Mouse (Mus musculus) limb, embryonic 12.5 days (tissue): ENCODE measurements at regions not wholly inside any gene's neighbourhood (a gene's known extent, or its start where the extent isn't known, plus 50 kb on each side); places are given as distances from the start of the nearest gene placed in this dataset.
A peak's percentile ranks its signal among the peaks of the same experiment; 100 is the strongest.

Source experiments
- ATAC-seq: fragments of 200-750 bp; cut with Nextera tagmentation; 2 replicates; pipeline ENCODE4 v1.8.0; 2017; ENCODE audit warnings: low read depth, moderate TSS enrichment; ENCODE audit not compliant: insufficient number of reproducible peaks, insufficient read depth, low FRiP score, low TSS enrichment
- H3K27ac ChIP-seq: fragments of 300-500 bp; sonication (generic); 2 replicates; pipeline ENCODE4 v1.5.1; 2016; ENCODE audit warnings: mild to moderate bottlenecking, moderate library complexity
- H3K27me3 ChIP-seq: fragments of 300-500 bp; sonication (generic); 2 replicates; pipeline ENCODE4 v1.6.1; 2016; ENCODE audit warnings: mild to moderate bottlenecking, moderate library complexity
- H3K36me3 ChIP-seq: fragments of 300-500 bp; sonication (generic); 2 replicates; pipeline ENCODE4 v1.6.1; 2016; ENCODE audit warnings: mild to moderate bottlenecking, moderate library complexity
- H3K4me1 ChIP-seq: fragments of 300-500 bp; sonication (generic); replicated peaks from 2 replicates; pipeline ENCODE4 v1.6.1; 2016
- H3K4me2 ChIP-seq: fragments of 300-500 bp; sonication (generic); 2 replicates; pipeline ENCODE4 v1.6.1; 2016; ENCODE audit warnings: mild to moderate bottlenecking, moderate library complexity
- H3K4me3 ChIP-seq: fragments of 300-500 bp; sonication (generic); replicated peaks from 2 replicates; pipeline ENCODE4 v1.5.1; 2016; ENCODE audit warnings: mild to moderate bottlenecking
- H3K9ac ChIP-seq: fragments of 300-500 bp; sonication (generic); replicated peaks from 2 replicates; pipeline ENCODE4 v1.6.1; 2016; ENCODE audit warnings: mild to moderate bottlenecking, moderate library complexity
- H3K9me3 ChIP-seq: fragments of 300-500 bp; sonication (generic); 2 replicates; pipeline ENCODE4 v1.6.1; 2016; ENCODE audit warnings: mild to moderate bottlenecking, moderate library complexity
- WGBS: fragments of 180-500 bp; shearing (Covaris S2); methylation state at CpG from one replicate; pipeline ENCODE4 v1.1.7; 2016; 5-methylcytosine and 5-hydroxymethylcytosine counted together

DNA sequence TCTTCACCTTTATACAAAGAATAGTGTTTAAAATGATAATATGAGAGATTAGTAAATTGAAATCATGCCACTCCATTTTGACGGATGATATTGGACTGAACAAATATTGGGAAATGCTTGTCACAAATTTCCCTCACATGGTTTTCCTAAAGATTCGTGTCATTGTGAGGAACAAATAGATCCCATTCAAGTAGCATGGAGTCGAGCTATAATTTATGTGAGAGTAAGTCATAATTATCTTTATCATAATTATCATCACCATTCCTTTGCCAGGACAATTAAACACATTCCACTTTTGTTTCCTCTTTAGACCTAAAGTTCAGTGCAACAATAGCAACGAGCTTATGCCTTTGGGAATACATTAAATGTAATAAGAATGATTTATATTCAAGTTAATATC lies 370.5 kb downstream of the Cdh11 start:
- ATAC-seq = no peak
- 76% methylated on average over 4 of the region's 4 CpGs for WGBS
- no peak overlapping the region for H3K9ac ChIP-seq
- H3K27ac ChIP-seq = no peak overlapping the region
- H3K4me2 ChIP-seq = no peak overlapping the region
- H3K36me3 ChIP-seq = no peaks in the 10 kb centered on the region
- no peaks in the 10 kb centered on the region for H3K27me3 ChIP-seq
- no peaks in the 10 kb centered on the region for H3K4me1 ChIP-seq
- H3K4me3 ChIP-seq = no peak overlapping the region
- no peaks in the 10 kb centered on the region for H3K9me3 ChIP-seq

- ATAC-seq = no peak
- H3K9me3 ChIP-seq = no peaks in the 10 kb centered on the region
- no peak overlapping the region for H3K4me2 ChIP-seq
- no peak overlapping the region for H3K9ac ChIP-seq
- H3K4me3 ChIP-seq = no peak overlapping the region
- no peaks in the 10 kb centered on the region for H3K27me3 ChIP-seq
- 92% methylated on average over 5 of the region's 5 CpGs for WGBS
- no peaks in the 10 kb centered on the region for H3K36me3 ChIP-seq
- H3K27ac ChIP-seq = no peak overlapping the region
- H3K4me1 ChIP-seq = no peaks in the 10 kb centered on the region
These were observed 372.0 kb downstream of the Cdh11 start for GRCm38 (mm10) chr8:102413446-102413845.

- no peak overlapping the region for H3K27ac ChIP-seq
- 49% methylated on average over 4 of the region's 4 CpGs for WGBS
- no peaks in the 10 kb centered on the region for H3K27me3 ChIP-seq
- H3K4me1 ChIP-seq = no peaks in the 10 kb centered on the region
- H3K9me3 ChIP-seq = no peaks in the 10 kb centered on the region; the same call in 1 of the 2 replicates
- no peak overlapping the region for H3K4me3 ChIP-seq
- H3K36me3 ChIP-seq = no peaks in the 10 kb centered on the region
- peak; percentile 59; the same call in 1 of the 2 replicates for ATAC-seq
- no peak overlapping the region for H3K4me2 ChIP-seq
- no peak overlapping the region for H3K9ac ChIP-seq
These were observed 397.9 kb downstream of the Cdh11 start for GRCm38 (mm10) chr8:102387591-102387990.

DNA sequence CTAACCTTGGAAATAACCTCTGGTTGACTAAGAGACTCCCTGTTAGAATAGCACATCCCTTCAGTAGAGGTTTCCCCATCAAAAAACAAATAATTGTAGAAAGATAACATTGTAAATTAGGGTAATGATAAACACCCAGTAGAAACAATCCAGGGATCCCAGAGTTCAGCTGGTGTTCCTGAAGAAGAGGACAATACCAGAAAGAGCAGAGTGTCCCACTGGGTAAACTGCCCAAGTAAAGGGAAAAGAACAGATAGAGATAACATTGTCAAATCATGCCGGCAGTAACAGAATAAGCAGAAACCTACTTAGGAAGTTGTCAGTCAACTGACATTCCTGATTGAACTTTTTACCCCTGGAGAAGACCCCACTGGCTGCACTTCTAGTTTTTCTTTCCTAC lies 440.1 kb downstream of the Cdh11 start:
- Histone ChIP-seq H3K9me3 (no peaks in the 10 kb centered on the region), H3K9ac (no peak overlapping the region), H3K4me2 (no peak overlapping the region), H3K4me1 (no peaks in the 10 kb centered on the region), H3K27ac (no peak overlapping the region), H3K36me3 (no peaks in the 10 kb centered on the region), H3K27me3 (no peaks in the 10 kb centered on the region), H3K4me3 (no peak overlapping the region)
- ATAC-seq = no peak
- WGBS = 87% methylated on average over 1 of the region's 1 CpGs

- H3K9ac ChIP-seq = no peak overlapping the region
- H3K9me3 ChIP-seq = no peaks in the 10 kb centered on the region
- H3K27me3 ChIP-seq = no peaks in the 10 kb centered on the region
- ATAC-seq = no peak
- H3K4me3 ChIP-seq = no peak overlapping the region
- 55% methylated on average over 5 of the region's 5 CpGs for WGBS
- no peaks in the 10 kb centered on the region for H3K36me3 ChIP-seq
- no peak overlapping the region for H3K4me2 ChIP-seq
- H3K4me1 ChIP-seq = 0 out of 2 replicates have a peak, but pooled peaks cover 4% of the 10 kb centered on the region
- H3K27ac ChIP-seq = no peak overlapping the region
These were observed 452.9 kb downstream of the Cdh11 start for GRCm38 (mm10) chr8:102332511-102332910.

DNA sequence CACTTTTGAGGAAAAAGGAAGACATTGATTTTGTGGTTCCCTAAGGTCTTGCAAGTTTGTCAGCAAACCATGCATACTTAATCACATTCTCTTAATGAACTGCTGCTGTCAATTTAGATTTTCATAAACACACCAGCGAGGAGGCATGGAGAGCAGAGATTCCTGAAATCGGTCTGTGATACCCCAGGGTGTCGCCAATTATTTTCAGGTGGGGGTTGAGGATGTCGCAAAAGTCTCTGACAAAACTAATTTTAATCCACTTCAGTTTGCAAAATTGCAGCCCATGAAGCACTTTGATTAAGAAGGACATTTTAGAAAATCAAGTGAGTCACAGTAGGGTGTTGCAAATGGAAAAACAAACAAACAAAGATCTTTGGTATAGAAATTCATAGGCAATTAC lies 454.3 kb downstream of the Cdh11 start:
- Histone ChIP-seq H3K9ac (no peak overlapping the region), H3K27ac (no peak overlapping the region; the same call in 1 of the 2 replicates)

DNA sequence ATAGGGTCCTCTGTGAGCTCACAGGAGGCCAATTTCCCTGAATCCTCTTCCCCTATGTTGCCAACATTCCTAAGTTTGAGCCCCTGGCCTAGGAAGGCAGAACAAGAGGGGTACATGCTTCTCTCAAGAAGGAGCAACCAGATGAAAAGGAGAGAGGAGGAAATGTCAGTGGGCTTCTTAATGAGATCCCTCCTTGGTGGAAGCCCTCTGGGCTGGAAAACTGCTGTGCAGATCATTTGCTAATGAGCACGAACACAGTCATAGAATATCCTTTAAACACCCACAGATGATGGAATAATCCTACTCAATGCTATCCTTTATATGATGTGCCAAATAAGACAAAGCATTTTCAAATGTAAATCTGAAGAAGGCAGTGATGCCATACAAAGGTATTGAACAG lies 455.5 kb downstream of the Cdh11 start:
- Histone ChIP-seq H3K36me3 (no peaks in the 10 kb centered on the region), H3K4me1 (0 out of 2 replicates have a peak, but pooled peaks cover 4% of the 10 kb centered on the region), H3K9me3 (no peaks in the 10 kb centered on the region), H3K4me3 (no peak overlapping the region), H3K27ac (no peak overlapping the region), H3K27me3 (no peaks in the 10 kb centered on the region), H3K4me2 (no peak overlapping the region), H3K9ac (no peak overlapping the region)
- no peak for ATAC-seq
- 40% methylated on average over 1 of the region's 1 CpGs for WGBS

More for the DNA sequence above, 454.3 kb downstream of the Cdh11 start:
- 38% methylated on average over 4 of the region's 4 CpGs for WGBS
- H3K27me3 ChIP-seq = no peaks in the 10 kb centered on the region
- H3K4me3 ChIP-seq = no peak overlapping the region
- no peak overlapping the region for H3K4me2 ChIP-seq
- H3K4me1 ChIP-seq = 0 out of 2 replicates have a peak, but pooled peaks cover 4% of the 10 kb centered on the region
- no peak for ATAC-seq
- H3K36me3 ChIP-seq = no peaks in the 10 kb centered on the region
- no peaks in the 10 kb centered on the region for H3K9me3 ChIP-seq
